Mouse (Mus musculus) neural tube, embryonic 13.5 days (tissue): ENCODE measurements at regions not wholly inside any gene's neighbourhood (a gene's known extent, or its start where the extent isn't known, plus 50 kb on each side); places are given as distances from the start of the nearest gene placed in this dataset. TPM values are rescaled to one million over a fixed set of nuclear protein-coding genes. Genes with fewer than 3 reads are reported as not detected.
A peak's percentile ranks its signal among the peaks of the same experiment; 100 is the strongest.

Source experiments
- ATAC-seq: fragments of 200-750 bp; cut with Nextera tagmentation; 2 replicates; pipeline ENCODE4 v1.8.0; 2017; ENCODE audit warnings: low read depth, mild to moderate bottlenecking, moderate TSS enrichment, moderate library complexity
- H3K27ac ChIP-seq: fragments of 300-500 bp; sonication (generic); replicated peaks from 2 replicates; pipeline ENCODE4 v1.5.1; 2015; ENCODE audit warnings: moderate library complexity, mild to moderate bottlenecking, inconsistent platforms
- H3K27me3 ChIP-seq: fragments of 300-500 bp; sonication (generic); 2 replicates; pipeline ENCODE4 v1.6.1; 2015; ENCODE audit warnings: mild to moderate bottlenecking, inconsistent platforms
- H3K36me3 ChIP-seq: fragments of 300-500 bp; sonication (generic); 2 replicates; pipeline ENCODE4 v1.6.1; 2015; ENCODE audit warnings: mild to moderate bottlenecking, inconsistent platforms
- H3K4me1 ChIP-seq: fragments of 300-500 bp; sonication (generic); replicated peaks from 2 replicates; pipeline ENCODE4 v1.6.1; 2015; ENCODE audit warnings: inconsistent platforms
- H3K4me2 ChIP-seq: fragments of 300-500 bp; sonication (generic); 2 replicates; pipeline ENCODE4 v1.6.1; 2015; ENCODE audit warnings: inconsistent platforms, mild to moderate bottlenecking, moderate library complexity
- H3K4me3 ChIP-seq: fragments of 300-500 bp; sonication (generic); 2 replicates; pipeline ENCODE4 v1.5.1; 2015; ENCODE audit warnings: mild to moderate bottlenecking, inconsistent platforms
- H3K9ac ChIP-seq: fragments of 300-500 bp; sonication (generic); 2 replicates; pipeline ENCODE4 v1.6.1; 2015; ENCODE audit warnings: moderate library complexity, mild to moderate bottlenecking, inconsistent platforms
- H3K9me3 ChIP-seq: fragments of 300-500 bp; sonication (generic); 2 replicates; pipeline ENCODE4 v1.6.1; 2016; ENCODE audit warnings: inconsistent platforms
- WGBS: fragments of 180-500 bp; shearing (Covaris S2); methylation state at CpG from one replicate; pipeline ENCODE4 v1.1.7; 2015; 5-methylcytosine and 5-hydroxymethylcytosine counted together
- microRNA-seq: library from miRNA; unstranded; fragments of <30 nt; microRNA quantifications from one replicate; pipeline ENCODE4, GENCODE M21; 2016

- H3K4me3 ChIP-seq = peak overlapping the region; percentile 34; the same call in 1 of the 2 replicates
- H3K4me2 ChIP-seq = peak overlapping the region; percentile 64
- ATAC-seq = no peak
- peaks cover 60% of the 10 kb centered on the region for H3K4me1 ChIP-seq
- no peaks in the 10 kb centered on the region for H3K27me3 ChIP-seq
- WGBS = 9% methylated on average over 1 of the region's 1 CpGs
- no peaks in the 10 kb centered on the region for H3K36me3 ChIP-seq
- no peaks in the 10 kb centered on the region for H3K9me3 ChIP-seq
- H3K9ac ChIP-seq = peak overlapping the region; percentile 76; the same call in 1 of the 2 replicates
- H3K27ac ChIP-seq = peak overlapping the region; percentile 96
Observed at GRCm38 (mm10) chr13:28415769-28416168, 158.4 kb downstream of the Gm11361 start.

- 17% methylated on average over 2 of the region's 2 CpGs for WGBS
- Histone ChIP-seq H3K36me3 (no peaks in the 10 kb centered on the region), H3K27ac (peak overlapping the region; percentile 54), H3K4me3 (no peak overlapping the region), H3K4me1 (peaks cover 28% of the 10 kb centered on the region), H3K9ac (no peak overlapping the region), H3K27me3 (no peaks in the 10 kb centered on the region), H3K9me3 (no peaks in the 10 kb centered on the region), H3K4me2 (no peak overlapping the region)
- ATAC-seq = no peak; the same call in 1 of the 2 replicates
Observed at GRCm38 (mm10) chr13:28410324-28410723, 153.0 kb downstream of the Gm11361 start.

- H3K9me3 ChIP-seq = no peaks in the 10 kb centered on the region
- H3K9ac ChIP-seq = no peak overlapping the region
- WGBS = 11% methylated on average over 1 of the region's 1 CpGs
- no peak for ATAC-seq
- H3K36me3 ChIP-seq = no peaks in the 10 kb centered on the region
- peak overlapping the region; percentile 74 for H3K27ac ChIP-seq
- no peak overlapping the region for H3K4me3 ChIP-seq
- no peaks in the 10 kb centered on the region for H3K27me3 ChIP-seq
- H3K4me2 ChIP-seq = no peak overlapping the region
- H3K4me1 ChIP-seq = peaks cover 20% of the 10 kb centered on the region
Observed at GRCm38 (mm10) chr13:28409609-28409902, 152.2 kb downstream of the Gm11361 start.

GRCm38 (mm10) chr13:28408868-28409608 is 151.7 kb downstream of the Gm11361 start:
- H3K4me3 ChIP-seq = no peak overlapping the region
- H3K9ac ChIP-seq = no peak overlapping the region; the same call in 1 of the 2 replicates
- H3K4me2 ChIP-seq = 0 out of 2 replicates have a peak overlapping the region, but pooled peaks have one; percentile 11
- H3K9me3 ChIP-seq = no peaks in the 10 kb centered on the region
- peaks cover 20% of the 10 kb centered on the region for H3K4me1 ChIP-seq
- ATAC-seq = peak; percentile 50; the same call in 1 of the 2 replicates
- no peaks in the 10 kb centered on the region for H3K36me3 ChIP-seq
- peak overlapping the region; percentile 74 for H3K27ac ChIP-seq
- H3K27me3 ChIP-seq = no peaks in the 10 kb centered on the region
- WGBS = 7% methylated on average over 7 of the region's 7 CpGs

- Histone ChIP-seq H3K4me2 (no peak overlapping the region), H3K9me3 (no peaks in the 10 kb centered on the region), H3K4me1 (peaks cover 8% of the 10 kb centered on the region; the same call in 1 of the 2 replicates), H3K9ac (no peak overlapping the region), H3K27me3 (no peaks in the 10 kb centered on the region), H3K27ac (no peak overlapping the region), H3K36me3 (no peaks in the 10 kb centered on the region), H3K4me3 (no peak overlapping the region)
- ATAC-seq = no peak
- WGBS = 16% methylated on average over 7 of the region's 7 CpGs
Observed at GRCm38 (mm10) chr13:28400459-28400858, 143.1 kb downstream of the Gm11361 start.

Small RNA genes in the stretch of these regions (microRNA-seq; reads per million reads assigned to microRNA genes)
- gene Mir6368 = not detected
